Mouse (Mus musculus): Measurements from ENCODE around the gene Them4. TPM values are rescaled to one million over a fixed set of nuclear protein-coding genes. Genes with fewer than 3 reads are reported as not detected.

The Them4 gene
- polyA plus RNA-seq, 1 experiment, result not detected

- 9% methylated on average over 97 of the region's 97 CpGs for WGBS
- Histone ChIP-seq H3K27ac (ENCODE audit: insufficient read depth, low read depth, low read length) (no peak overlapping the region), H3K4me1 (ENCODE audit: control insufficient read depth, insufficient read depth, low read length) (peaks cover 17% of the 10 kb centered on the region), H3K4me3 (ENCODE audit: insufficient read depth, low read depth, low read length) (peak overlapping the region; percentile 57)
- TF ChIP-seq POLR2A (IDR thresholded peaks at IDR 0.05; ENCODE audit: insufficient read depth, low read depth, low read length) (no peak), CTCF (IDR thresholded peaks at IDR 0.05; ENCODE audit: insufficient read depth, low read depth, low read length) (no peak)
Measured at GRCm38 (mm10) chr3:94363291-94364153, 53.6 kb downstream of the Them4 start.

GRCm38 (mm10) chr3:94364154-94364526 is 54.3 kb downstream of the Them4 start:
- Histone ChIP-seq H3K4me3 (ENCODE audit: insufficient read depth, low read depth, low read length) (peak overlapping the region; percentile 57), H3K4me1 (ENCODE audit: control insufficient read depth, insufficient read depth, low read length) (peaks cover 17% of the 10 kb centered on the region), H3K27ac (ENCODE audit: insufficient read depth, low read depth, low read length) (no peak overlapping the region)
- 9% methylated on average over 23 of the region's 23 CpGs for WGBS
- TF ChIP-seq POLR2A (IDR thresholded peaks at IDR 0.05; ENCODE audit: insufficient read depth, low read depth, low read length) (no peak), CTCF (IDR thresholded peaks at IDR 0.05; ENCODE audit: insufficient read depth, low read depth, low read length) (no peak)

- Histone ChIP-seq H3K4me1 (ENCODE audit: control insufficient read depth, insufficient read depth, low read length) (peaks cover 20% of the 10 kb centered on the region), H3K27ac (ENCODE audit: insufficient read depth, low read depth, low read length) (no peak overlapping the region), H3K4me3 (ENCODE audit: insufficient read depth, low read depth, low read length) (no peak overlapping the region)
- no peak for TF ChIP-seq POLR2A (IDR thresholded peaks at IDR 0.05; ENCODE audit: insufficient read depth, low read depth, low read length)
- 0 out of 2 replicates have a peak, but pooled peaks have one; percentile 35 for TF ChIP-seq CTCF (IDR thresholded peaks at IDR 0.05; ENCODE audit: insufficient read depth, low read depth, low read length)
- WGBS, result 23% methylated on average over 3 of the region's 3 CpGs
Measured at GRCm38 (mm10) chr3:94366761-94367160, 56.9 kb downstream of the Them4 start.

GRCm38 (mm10) chr3:94367511-94367910 is 57.6 kb downstream of the Them4 start:
- no peak overlapping the region for H3K4me3 ChIP-seq (ENCODE audit: insufficient read depth, low read depth, low read length)
- H3K4me1 ChIP-seq (ENCODE audit: control insufficient read depth, insufficient read depth, low read length), result peaks cover 18% of the 10 kb centered on the region
- H3K27ac ChIP-seq (ENCODE audit: insufficient read depth, low read depth, low read length), result no peak overlapping the region
- 83% methylated on average over 6 of the region's 6 CpGs for WGBS
- no peak for TF ChIP-seq CTCF (IDR thresholded peaks at IDR 0.05; ENCODE audit: insufficient read depth, low read depth, low read length)
- TF ChIP-seq POLR2A (IDR thresholded peaks at IDR 0.05; ENCODE audit: insufficient read depth, low read depth, low read length), result no peak

GRCm38 (mm10) chr3:94368631-94369030 is 58.7 kb downstream of the Them4 start:
- Histone ChIP-seq H3K4me1 (ENCODE audit: control insufficient read depth, insufficient read depth, low read length) (peaks cover 22% of the 10 kb centered on the region), H3K4me3 (ENCODE audit: insufficient read depth, low read depth, low read length) (no peak overlapping the region), H3K27ac (ENCODE audit: insufficient read depth, low read depth, low read length) (no peak overlapping the region)
- 84% methylated on average over 6 of the region's 6 CpGs for WGBS
- TF ChIP-seq CTCF (IDR thresholded peaks at IDR 0.05; ENCODE audit: insufficient read depth, low read depth, low read length) (no peak), POLR2A (IDR thresholded peaks at IDR 0.05; ENCODE audit: insufficient read depth, low read depth, low read length) (no peak)

GRCm38 (mm10) chr3:94369709-94370108 is 59.8 kb downstream of the Them4 start:
- Histone ChIP-seq H3K4me1 (ENCODE audit: control insufficient read depth, insufficient read depth, low read length) (peaks cover 17% of the 10 kb centered on the region), H3K27ac (ENCODE audit: insufficient read depth, low read depth, low read length) (no peak overlapping the region), H3K4me3 (ENCODE audit: insufficient read depth, low read depth, low read length) (no peak overlapping the region)
- 59% methylated on average over 2 of the region's 2 CpGs for WGBS
- TF ChIP-seq CTCF (IDR thresholded peaks at IDR 0.05; ENCODE audit: insufficient read depth, low read depth, low read length), result no peak

- TF ChIP-seq POLR2A (IDR thresholded peaks at IDR 0.05; ENCODE audit: insufficient read depth, low read depth, low read length) (no peak), CTCF (IDR thresholded peaks at IDR 0.05; ENCODE audit: insufficient read depth, low read depth, low read length) (no peak)
- H3K4me1 ChIP-seq (ENCODE audit: control insufficient read depth, insufficient read depth, low read length), result peaks cover 17% of the 10 kb centered on the region
- H3K27ac ChIP-seq (ENCODE audit: insufficient read depth, low read depth, low read length), result no peak overlapping the region
- H3K4me3 ChIP-seq (ENCODE audit: insufficient read depth, low read depth, low read length), result 0 out of 2 replicates have a peak overlapping the region, but pooled peaks have one; percentile 18
- WGBS, result 18% methylated on average over 11 of the region's 11 CpGs
Measured at GRCm38 (mm10) chr3:94371637-94372036, 61.7 kb downstream of the Them4 start.

- 11% methylated on average over 3 of the region's 3 CpGs for WGBS
- TF ChIP-seq CTCF (IDR thresholded peaks at IDR 0.05; ENCODE audit: insufficient read depth, low read depth, low read length) (no peak), POLR2A (IDR thresholded peaks at IDR 0.05; ENCODE audit: insufficient read depth, low read depth, low read length) (no peak)
- Histone ChIP-seq H3K4me3 (ENCODE audit: insufficient read depth, low read depth, low read length) (no peak overlapping the region), H3K4me1 (ENCODE audit: control insufficient read depth, insufficient read depth, low read length) (peaks cover 17% of the 10 kb centered on the region), H3K27ac (ENCODE audit: insufficient read depth, low read depth, low read length) (no peak overlapping the region)
Measured at GRCm38 (mm10) chr3:94372038-94372437, 62.1 kb downstream of the Them4 start.

- H3K4me1 ChIP-seq (ENCODE audit: control insufficient read depth, insufficient read depth, low read length), result peaks cover 17% of the 10 kb centered on the region
- H3K27ac ChIP-seq (ENCODE audit: insufficient read depth, low read depth, low read length), result no peak within 1 kb of the TSS
- 46% methylated on average over 5 of the region's 5 CpGs for WGBS
- TF ChIP-seq CTCF (IDR thresholded peaks at IDR 0.05; ENCODE audit: insufficient read depth, low read depth, low read length) (no peak), POLR2A (IDR thresholded peaks at IDR 0.05; ENCODE audit: insufficient read depth, low read depth, low read length) (no peak)
- 0 out of 2 replicates have a peak within 1 kb of the TSS, but pooled peaks have one; percentile 18 for H3K4me3 ChIP-seq (ENCODE audit: insufficient read depth, low read depth, low read length)
Measured at GRCm38 (mm10) chr3:94372641-94373040, 62.8 kb downstream of the Them4 start, which contains the start of gene Rorc. Gene Rorc, plus strand, starts transcription at chr3:94372794.

All from olfactory bulb, adult 2 months (tissue).